Mouse (Mus musculus) forebrain, embryonic 12.5 days (tissue): ENCODE results near the gene Stau1. TPM values are rescaled to one million over a fixed set of nuclear protein-coding genes. Genes with fewer than 3 reads are reported as not detected.

ENCODE experiments used
- ATAC-seq: fragments of 200-750 bp; cut with Nextera tagmentation; 2 replicates; pipeline ENCODE4 v1.8.0; 2017; ENCODE audit warnings: moderate TSS enrichment; ENCODE audit not compliant: low FRiP score
- H3K27ac ChIP-seq: fragments of 300-500 bp; sonication (generic); 2 replicates; pipeline ENCODE4 v1.5.1; 2016; ENCODE audit warnings: mild to moderate bottlenecking
- H3K27me3 ChIP-seq: fragments of 300-500 bp; sonication (generic); 2 replicates; pipeline ENCODE4 v1.6.1; 2016; ENCODE audit warnings: mild to moderate bottlenecking
- H3K36me3 ChIP-seq: fragments of 300-500 bp; sonication (generic); replicated peaks from 2 replicates; pipeline ENCODE4 v1.6.1; 2016; ENCODE audit warnings: mild to moderate bottlenecking
- H3K4me1 ChIP-seq: fragments of 300-500 bp; sonication (generic); 2 replicates; pipeline ENCODE4 v1.6.1; 2016
- H3K4me2 ChIP-seq: fragments of 300-500 bp; sonication (generic); 2 replicates; pipeline ENCODE4 v1.6.1; 2016; ENCODE audit warnings: mild to moderate bottlenecking, moderate library complexity
- H3K4me3 ChIP-seq: fragments of 300-500 bp; sonication (generic); replicated peaks from 2 replicates; pipeline ENCODE4 v1.5.1; 2016; ENCODE audit warnings: mild to moderate bottlenecking
- H3K9ac ChIP-seq: fragments of 300-500 bp; sonication (generic); 2 replicates; pipeline ENCODE4 v1.6.1; 2016; ENCODE audit warnings: mild to moderate bottlenecking
- H3K9me3 ChIP-seq: fragments of 300-500 bp; sonication (generic); 2 replicates; pipeline ENCODE4 v1.6.1; 2016
- WGBS: fragments of 180-500 bp; shearing (Covaris S2); methylation state at CpG from one replicate; pipeline ENCODE4 v1.1.7; 2016; 5-methylcytosine and 5-hydroxymethylcytosine counted together
- polyA plus RNA-seq: library from polyadenylated mRNA; unstranded; fragments of >200 nt; fragmentation: Nextera tagmentation; extraction: Ambion mirVana; gene quantifications from 2 replicates; pipeline ENCODE4 v1.2.1, GENCODE M21; 2016

Stau1 gene
- 121 and 125 TPM in 2 replicates for polyA plus RNA-seq

GRCm38 (mm10) chr2:166995796-166996532, at the start of gene Stau1:
Gene Stau1, minus strand, starts transcription at chr2:166996299.
- Histone ChIP-seq H3K4me1 (peaks cover 36% of the 10 kb centered on the region), H3K27me3 (no peaks in the 10 kb centered on the region)

GRCm38 (mm10) chr2:167043400-167044121, 47.5 kb upstream of the Stau1 start:
- H3K4me3 ChIP-seq: no peak overlapping the region
- ATAC-seq: no peak

More at GRCm38 (mm10) chr2:166995796-166996532, at the start of gene Stau1:
- peak within 1 kb of the TSS; percentile 94 for H3K9ac ChIP-seq
- peak within 1 kb of the TSS; percentile 74 for H3K4me2 ChIP-seq
- peak within 1 kb of the TSS; percentile 97 for H3K27ac ChIP-seq
- no peaks in the 10 kb centered on the region for H3K36me3 ChIP-seq
- WGBS: under 1% methylated on average over 64 of the region's 88 CpGs
- H3K9me3 ChIP-seq: no peaks in the 10 kb centered on the region
- peak within 1 kb of the TSS; percentile 99 for H3K4me3 ChIP-seq
- peak; percentile 99 for ATAC-seq

GRCm38 (mm10) chr2:167039386-167039785, 43.3 kb upstream of the Stau1 start:
- Histone ChIP-seq H3K27ac (no peak overlapping the region), H3K36me3 (peaks cover 99% of the 10 kb centered on the region), H3K9me3 (no peaks in the 10 kb centered on the region), H3K4me1 (no peaks in the 10 kb centered on the region), H3K9ac (no peak overlapping the region), H3K4me3 (no peak overlapping the region), H3K27me3 (no peaks in the 10 kb centered on the region), H3K4me2 (no peak overlapping the region)
- no peak for ATAC-seq
- 94% methylated on average over 8 of the region's 8 CpGs for whole genome bisulfite sequencing

More at GRCm38 (mm10) chr2:167043400-167044121, 47.5 kb upstream of the Stau1 start:
- Histone ChIP-seq H3K4me1 (no peaks in the 10 kb centered on the region), H3K27me3 (no peaks in the 10 kb centered on the region), H3K9me3 (no peaks in the 10 kb centered on the region), H3K36me3 (peaks cover 92% of the 10 kb centered on the region), H3K27ac (0 out of 2 replicates have a peak overlapping the region, but pooled peaks have one; percentile 13), H3K4me2 (no peak overlapping the region), H3K9ac (no peak overlapping the region)
- 93% methylated on average over 12 of the region's 12 CpGs for WGBS

- H3K27me3 ChIP-seq: no peaks in the 10 kb centered on the region
- H3K9ac ChIP-seq: no peak overlapping the region
- no peak overlapping the region for H3K4me3 ChIP-seq
- H3K4me2 ChIP-seq: no peak overlapping the region
- 96% methylated on average over 7 of the region's 7 CpGs for WGBS
- no peak overlapping the region for H3K27ac ChIP-seq
- H3K9me3 ChIP-seq: no peaks in the 10 kb centered on the region
- no peaks in the 10 kb centered on the region for H3K4me1 ChIP-seq
- peaks cover 99% of the 10 kb centered on the region for H3K36me3 ChIP-seq
- ATAC-seq: no peak
Observed at GRCm38 (mm10) chr2:167038716-167039115, 42.6 kb upstream of the Stau1 start.

GRCm38 (mm10) chr2:167038297-167038696, 42.2 kb upstream of the Stau1 start:
- H3K4me1 ChIP-seq: no peaks in the 10 kb centered on the region
- H3K36me3 ChIP-seq: peaks cover 100% of the 10 kb centered on the region
- WGBS: 98% methylated on average over 6 of the region's 6 CpGs
- no peak overlapping the region for H3K4me3 ChIP-seq
- H3K27ac ChIP-seq: no peak overlapping the region
- no peak for ATAC-seq
- H3K27me3 ChIP-seq: no peaks in the 10 kb centered on the region
- H3K4me2 ChIP-seq: no peak overlapping the region
- H3K9ac ChIP-seq: no peak overlapping the region
- H3K9me3 ChIP-seq: no peaks in the 10 kb centered on the region

GRCm38 (mm10) chr2:167037710-167038109, 41.6 kb upstream of the Stau1 start:
- H3K27me3 ChIP-seq: no peaks in the 10 kb centered on the region
- no peaks in the 10 kb centered on the region for H3K9me3 ChIP-seq
- H3K36me3 ChIP-seq: peaks cover 96% of the 10 kb centered on the region
- no peak for ATAC-seq
- H3K27ac ChIP-seq: no peak overlapping the region
- H3K9ac ChIP-seq: no peak overlapping the region
- 95% methylated on average over 12 of the region's 12 CpGs for WGBS
- H3K4me1 ChIP-seq: no peaks in the 10 kb centered on the region
- H3K4me3 ChIP-seq: no peak overlapping the region
- no peak overlapping the region for H3K4me2 ChIP-seq

GRCm38 (mm10) chr2:167030507-167030906, 34.4 kb upstream of the Stau1 start:
- no peaks in the 10 kb centered on the region for H3K4me1 ChIP-seq
- WGBS: 89% methylated on average over 4 of the region's 4 CpGs
- H3K27me3 ChIP-seq: no peaks in the 10 kb centered on the region
- H3K27ac ChIP-seq: no peak overlapping the region
- no peak overlapping the region for H3K9ac ChIP-seq
- H3K9me3 ChIP-seq: no peaks in the 10 kb centered on the region
- H3K36me3 ChIP-seq: peaks cover 94% of the 10 kb centered on the region
- H3K4me2 ChIP-seq: no peak overlapping the region
- no peak overlapping the region for H3K4me3 ChIP-seq
- no peak for ATAC-seq

GRCm38 (mm10) chr2:167028553-167028952, 32.5 kb upstream of the Stau1 start:
- Histone ChIP-seq H3K27ac (no peak overlapping the region), H3K9ac (no peak overlapping the region), H3K27me3 (no peaks in the 10 kb centered on the region), H3K36me3 (peaks cover 91% of the 10 kb centered on the region), H3K4me1 (no peaks in the 10 kb centered on the region), H3K9me3 (no peaks in the 10 kb centered on the region), H3K4me3 (no peak overlapping the region), H3K4me2 (no peak overlapping the region)
- 96% methylated on average over 7 of the region's 7 CpGs for WGBS
- ATAC-seq: no peak

GRCm38 (mm10) chr2:167019396-167019795, 23.3 kb upstream of the Stau1 start:
- Histone ChIP-seq H3K27ac (no peak overlapping the region), H3K9me3 (no peaks in the 10 kb centered on the region), H3K4me2 (no peak overlapping the region), H3K4me1 (peaks cover 20% of the 10 kb centered on the region), H3K9ac (no peak overlapping the region), H3K4me3 (no peak overlapping the region), H3K27me3 (no peaks in the 10 kb centered on the region), H3K36me3 (peaks cover 62% of the 10 kb centered on the region)
- 94% methylated on average over 10 of the region's 10 CpGs for WGBS
- ATAC-seq: no peak

- under 1% methylated on average over 21 of the region's 21 CpGs for WGBS
- peaks cover 20% of the 10 kb centered on the region for H3K4me1 ChIP-seq
- peak overlapping the region; percentile 96 for H3K4me2 ChIP-seq
- peak overlapping the region; percentile 77 for H3K9ac ChIP-seq
- H3K4me3 ChIP-seq: peak overlapping the region; percentile 88
- no peaks in the 10 kb centered on the region for H3K27me3 ChIP-seq
- H3K27ac ChIP-seq: peak overlapping the region; percentile 47; the same call in 1 of the 2 replicates
- no peaks in the 10 kb centered on the region for H3K9me3 ChIP-seq
- peak; percentile 84 for ATAC-seq
- peaks cover 26% of the 10 kb centered on the region for H3K36me3 ChIP-seq
Observed at GRCm38 (mm10) chr2:167015382-167015718, 19.3 kb upstream of the Stau1 start.

- Histone ChIP-seq H3K27me3 (no peaks in the 10 kb centered on the region), H3K9ac (peak within 1 kb of the TSS; percentile 77), H3K4me3 (peak within 1 kb of the TSS; percentile 88), H3K27ac (peak within 1 kb of the TSS; percentile 66), H3K9me3 (no peaks in the 10 kb centered on the region), H3K36me3 (peaks cover 21% of the 10 kb centered on the region), H3K4me2 (peak within 1 kb of the TSS; percentile 96), H3K4me1 (peaks cover 20% of the 10 kb centered on the region)
- WGBS: 2% methylated on average over 37 of the region's 37 CpGs
- ATAC-seq: peak; percentile 90
Observed at GRCm38 (mm10) chr2:167014702-167015381, 18.7 kb upstream of the Stau1 start, which contains the start of gene Ddx27. Gene Ddx27, plus strand, starts transcription at chr2:167015193.

GRCm38 (mm10) chr2:167010546-167010945, 14.4 kb upstream of the Stau1 start:
- ATAC-seq: no peak
- H3K27me3 ChIP-seq: peaks cover 6% of the 10 kb centered on the region; the same call in 1 of the 2 replicates
- no peak overlapping the region for H3K4me2 ChIP-seq
- no peak overlapping the region for H3K27ac ChIP-seq
- H3K4me3 ChIP-seq: no peak overlapping the region
- no peak overlapping the region for H3K9ac ChIP-seq
- WGBS: 87% methylated on average over 3 of the region's 3 CpGs
- H3K36me3 ChIP-seq: no peaks in the 10 kb centered on the region
- H3K4me1 ChIP-seq: peaks cover 5% of the 10 kb centered on the region
- no peaks in the 10 kb centered on the region for H3K9me3 ChIP-seq
